Mouse (Mus musculus) testis, adult 2 months (tissue): ENCODE measurements around the gene Adgra3. TPM values are rescaled to one million over a fixed set of nuclear protein-coding genes. Genes with fewer than 3 reads are reported as not detected.

Source experiments
- H3K27ac ChIP-seq: fragments of 200-500 bp; 2 replicates; pipeline ENCODE4 v1.5.1; 2012; ENCODE audit warnings: low read depth, low read length; ENCODE audit not compliant: control insufficient read depth, insufficient read depth
- H3K27me3 ChIP-seq: fragments of 200-500 bp; 2 replicates; pipeline ENCODE4 v1.6.1; 2012; ENCODE audit warnings: mild to moderate bottlenecking, low read length, moderate library complexity; ENCODE audit not compliant: control insufficient read depth, insufficient read depth
- H3K36me3 ChIP-seq: fragments of 200-500 bp; 2 replicates; pipeline ENCODE4 v1.6.1; 2012; ENCODE audit warnings: mild to moderate bottlenecking, low read length; ENCODE audit not compliant: control insufficient read depth, insufficient read depth
- H3K4me1 ChIP-seq: fragments of 200-500 bp; 2 replicates; pipeline ENCODE4 v1.6.1; 2012; ENCODE audit warnings: low read length; ENCODE audit not compliant: control insufficient read depth, insufficient read depth
- H3K4me3 ChIP-seq: fragments of 200-500 bp; 2 replicates; pipeline ENCODE4 v1.5.1; 2012; ENCODE audit warnings: low read depth, mild to moderate bottlenecking, low read length, moderate library complexity, mixed read lengths; ENCODE audit not compliant: control insufficient read depth
- CTCF ChIP-seq: fragments of 200-500 bp; IDR thresholded peaks from 2 replicates; pipeline ENCODE4 v1.5.1; 2012; ENCODE audit warnings: low read depth, mild to moderate bottlenecking, inconsistent platforms, low read length, moderate library complexity; ENCODE audit not compliant: control insufficient read depth, insufficient read depth, insufficient replicate concordance
- POLR2A ChIP-seq: fragments of 200-500 bp; IDR thresholded peaks from 2 replicates; pipeline ENCODE4 v1.6.1; 2012; ENCODE audit warnings: low read depth, mild to moderate bottlenecking, inconsistent platforms, low read length, moderate library complexity; ENCODE audit not compliant: control insufficient read depth
- polyA plus RNA-seq: library from polyadenylated mRNA; depleted of rRNA; stranded (reverse); fragments of >200 nt; gene quantifications from 2 replicates; pipeline ENCODE4 v1.2.3, GENCODE M21; 2012

The Adgra3 gene
- polyA plus RNA-seq, 1 experiment, result 10.2 TPM

DNA sequence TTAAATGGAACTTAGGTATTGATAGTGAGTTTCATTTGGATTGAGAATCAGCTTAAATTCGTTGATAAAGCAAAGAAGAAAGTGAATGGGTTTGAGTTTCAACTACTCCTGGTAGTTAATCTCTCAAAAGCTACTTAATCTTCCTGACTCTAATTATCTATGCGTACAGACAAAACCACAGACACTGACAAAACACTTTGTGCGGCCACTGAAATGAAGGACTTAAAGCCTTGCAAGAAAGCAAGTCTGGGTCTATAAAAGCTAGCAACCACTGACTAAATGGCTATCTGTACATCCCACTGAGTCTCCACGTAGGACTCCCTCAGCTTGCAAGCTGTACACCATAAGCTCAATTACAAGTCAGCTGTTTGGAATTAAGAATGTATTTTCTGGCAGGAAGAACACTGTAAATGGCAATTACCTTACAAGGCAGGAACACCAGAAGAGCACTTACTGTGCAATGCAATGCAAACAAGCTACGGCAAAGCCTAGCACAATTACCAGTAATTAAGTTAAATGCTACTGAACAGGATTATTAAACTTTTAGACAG lies 43.6 kb downstream of the Adgra3 start:
- Histone ChIP-seq H3K4me3 (no peak overlapping the region), H3K36me3 (no peaks in the 10 kb centered on the region)
- TF ChIP-seq POLR2A (no peak), CTCF (no peak)

GRCm38 (mm10) chr5:50014658-50015057 lies 44.1 kb downstream of the Adgra3 start:
- no peak overlapping the region for H3K27ac ChIP-seq
- no peak overlapping the region for H3K4me3 ChIP-seq
- H3K27me3 ChIP-seq, result no peaks in the 10 kb centered on the region
- no peak for TF ChIP-seq POLR2A
- TF ChIP-seq CTCF, result no peak
- H3K4me1 ChIP-seq, result no peaks in the 10 kb centered on the region
- no peaks in the 10 kb centered on the region for H3K36me3 ChIP-seq

More for the DNA sequence above, 43.6 kb downstream of the Adgra3 start:
- no peaks in the 10 kb centered on the region for H3K4me1 ChIP-seq
- no peaks in the 10 kb centered on the region for H3K27me3 ChIP-seq
- no peak overlapping the region for H3K27ac ChIP-seq

GRCm38 (mm10) chr5:50013965-50014364 lies 44.8 kb downstream of the Adgra3 start:
- H3K36me3 ChIP-seq, result no peaks in the 10 kb centered on the region
- TF ChIP-seq CTCF, result no peak
- TF ChIP-seq POLR2A, result no peak
- no peaks in the 10 kb centered on the region for H3K4me1 ChIP-seq
- H3K27ac ChIP-seq, result no peak overlapping the region
- no peak overlapping the region for H3K4me3 ChIP-seq
- no peaks in the 10 kb centered on the region for H3K27me3 ChIP-seq

- TF ChIP-seq CTCF (no peak), POLR2A (no peak)
- Histone ChIP-seq H3K36me3 (no peaks in the 10 kb centered on the region), H3K27me3 (no peaks in the 10 kb centered on the region), H3K27ac (no peak overlapping the region), H3K4me1 (no peaks in the 10 kb centered on the region), H3K4me3 (no peak overlapping the region)
Observed at GRCm38 (mm10) chr5:50008841-50009240, 50.0 kb downstream of the Adgra3 start.

GRCm38 (mm10) chr5:50006915-50007658 lies 51.7 kb downstream of the Adgra3 start:
- no peak for TF ChIP-seq CTCF
- Histone ChIP-seq H3K4me3 (no peak overlapping the region), H3K4me1 (no peaks in the 10 kb centered on the region), H3K36me3 (no peaks in the 10 kb centered on the region), H3K27me3 (no peaks in the 10 kb centered on the region), H3K27ac (no peak overlapping the region)

DNA sequence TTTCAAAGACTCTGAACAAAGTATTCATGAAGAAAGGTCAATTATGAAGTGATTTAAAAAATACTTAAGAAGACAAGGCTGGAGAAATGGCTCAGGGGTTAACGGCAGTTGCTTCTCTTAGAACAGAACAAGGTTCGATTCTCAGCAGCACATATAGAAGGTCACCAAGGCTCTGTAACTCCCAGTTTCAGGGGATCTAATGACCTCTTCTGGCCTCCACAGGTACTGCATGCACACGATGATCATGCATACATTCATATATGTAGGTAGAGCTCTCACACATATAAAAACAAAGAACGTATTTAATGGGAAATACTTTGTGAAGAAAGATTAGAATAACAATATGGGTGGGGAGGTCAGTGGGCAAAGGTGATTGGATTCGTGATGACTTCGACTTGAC lies 56.5 kb downstream of the Adgra3 start:
- no peaks in the 10 kb centered on the region for H3K4me1 ChIP-seq
- H3K36me3 ChIP-seq, result no peaks in the 10 kb centered on the region
- no peak overlapping the region for H3K27ac ChIP-seq
- no peaks in the 10 kb centered on the region for H3K27me3 ChIP-seq
- TF ChIP-seq CTCF (no peak), POLR2A (no peak)
- H3K4me3 ChIP-seq, result no peak overlapping the region

DNA sequence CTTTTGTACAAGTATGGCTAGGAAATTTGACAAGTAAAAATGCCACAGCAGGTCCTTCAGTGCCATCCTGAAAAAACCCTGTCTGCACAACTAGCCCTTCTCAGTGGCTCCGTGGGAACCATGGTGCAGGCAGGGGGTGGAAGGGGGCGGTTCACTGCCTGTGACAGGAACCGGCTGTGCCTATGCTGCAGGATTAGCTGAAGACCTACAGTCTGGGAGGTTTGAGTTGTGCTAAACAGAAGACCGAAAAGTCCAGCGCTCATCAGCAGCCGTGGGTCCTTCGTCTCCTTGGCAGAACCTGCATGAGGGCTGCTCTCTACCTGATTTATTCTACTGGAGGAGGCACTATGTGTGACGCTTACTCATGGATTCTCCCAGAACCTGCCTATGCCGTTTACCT lies 59.0 kb downstream of the Adgra3 start:
- TF ChIP-seq POLR2A, result no peak
- no peak for TF ChIP-seq CTCF
- Histone ChIP-seq H3K27ac (no peak overlapping the region), H3K36me3 (no peaks in the 10 kb centered on the region), H3K4me3 (no peak overlapping the region), H3K27me3 (no peaks in the 10 kb centered on the region), H3K4me1 (no peaks in the 10 kb centered on the region)
